Mouse (Mus musculus) embryo, embryonic 10 days (tissue): ENCODE measurements around the gene Gm17332.
"Not testable (repeated sequence)": the region's sequence is repeated elsewhere in the genome, so short reads cannot be mapped to it uniquely, and the experiment has no call there.

Source experiments
- DNase-seq: peaks from one replicate; pipeline ENCODE4 v3.0.0-alpha.2; 2015; ENCODE audit warnings: low spot score

Gene Gm17332

DNA sequence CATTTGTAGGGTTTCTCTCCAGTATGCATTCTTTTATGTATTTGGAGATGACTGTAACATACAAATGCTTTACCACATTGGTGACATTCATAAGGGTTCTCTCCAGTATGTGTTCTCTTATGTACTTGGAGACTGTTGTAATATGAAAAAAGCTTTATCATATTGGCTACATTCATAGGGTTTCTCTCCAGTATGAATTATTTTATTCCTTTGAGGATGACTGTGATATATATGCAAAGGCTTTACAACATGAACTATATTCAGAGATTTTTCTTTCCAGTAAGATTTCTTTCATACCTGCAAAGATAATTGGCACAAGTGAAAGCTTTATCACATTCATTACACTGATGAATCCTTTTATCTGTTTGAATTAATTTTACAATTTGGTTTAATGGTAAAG, at the start of gene Gm17332:
Gene Gm17332 (minus strand): TSS at position 101 of the 400 bp plus-strand sequence.
- DNase-seq = no peak

DNA sequence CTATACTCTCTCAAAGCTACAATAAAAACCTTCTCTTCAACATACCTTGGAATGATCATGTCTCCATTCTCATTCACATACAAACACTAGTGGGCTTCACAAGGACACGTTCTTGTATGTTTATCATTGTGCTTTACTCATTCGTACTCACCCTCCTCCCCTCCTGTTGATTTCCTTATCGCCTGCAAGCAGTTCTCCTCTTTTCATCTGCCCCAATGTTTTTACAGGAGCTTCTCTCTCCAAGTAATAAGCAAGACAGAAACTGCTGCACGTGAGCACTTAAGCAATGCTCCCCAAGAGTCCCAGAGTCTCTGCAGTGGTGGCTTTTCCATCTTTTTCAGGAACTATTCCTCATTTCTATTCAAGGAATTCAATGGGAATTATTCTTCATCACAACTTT, 47.7 kb upstream of the Gm17332 start:
- DNase-seq = no peak

- DNase-seq = no peak
Observed at GRCm38 (mm10) chr11:31225359-31225758, 43.1 kb upstream of the Gm17332 start.

DNA sequence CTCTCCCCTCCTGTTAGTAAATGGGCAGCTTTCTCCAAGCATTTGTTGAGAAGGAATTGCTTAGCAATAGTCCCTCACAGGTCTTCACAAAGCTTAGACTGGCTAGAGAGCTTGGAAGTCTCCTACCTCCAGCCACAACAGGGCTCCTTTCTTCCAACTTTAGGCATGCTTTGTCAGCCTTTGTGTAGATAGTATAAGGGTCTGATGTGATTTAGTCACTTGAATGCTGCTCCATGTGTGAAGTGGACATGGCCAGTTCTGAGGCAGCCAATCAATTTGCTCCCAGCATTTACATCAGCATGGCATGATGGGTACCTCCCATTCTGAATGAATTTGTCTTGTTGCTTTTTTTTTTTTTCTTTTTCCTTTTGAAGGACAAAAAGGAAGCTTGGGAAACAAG, 35.7 kb upstream of the Gm17332 start:
- DNase-seq = peak; percentile 5

GRCm38 (mm10) chr11:31195621-31196363, 13.5 kb upstream of the Gm17332 start:
- DNase-seq = peak; percentile 4

GRCm38 (mm10) chr11:31194761-31195160, 12.5 kb upstream of the Gm17332 start:
- no peak for DNase-seq

DNA sequence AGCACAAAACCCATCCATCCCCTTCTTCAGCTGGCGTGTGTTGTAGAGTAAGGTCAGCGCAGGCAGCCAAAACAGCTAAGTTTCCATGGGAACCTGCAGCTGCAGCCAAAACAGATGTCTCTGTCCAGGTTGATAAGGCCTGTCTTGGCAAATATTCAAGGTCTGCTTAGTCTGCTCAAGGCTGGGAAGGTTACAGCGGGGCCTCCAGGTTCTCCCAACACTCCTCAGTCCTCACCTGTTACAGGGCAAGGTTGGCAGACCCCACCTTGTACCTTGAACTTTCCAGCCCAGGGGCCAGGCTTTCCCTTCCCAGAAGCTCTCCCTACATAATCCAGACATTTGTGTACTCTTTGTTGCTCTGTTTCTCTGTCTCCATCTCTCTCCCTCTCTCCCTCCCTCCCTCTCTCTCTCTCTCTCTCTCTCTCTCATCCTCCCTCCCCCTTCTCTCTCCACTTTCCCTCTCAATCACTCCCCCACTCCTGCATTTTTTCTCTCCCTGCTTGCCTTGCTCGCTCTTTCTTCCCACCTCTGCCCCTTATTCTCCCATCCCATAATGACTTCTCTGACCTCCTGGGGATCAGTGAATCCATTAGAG, 12.1 kb downstream of the Gm17332 start:
- peak; percentile 35 for DNase-seq

- peak; percentile 51 for DNase-seq
Observed at GRCm38 (mm10) chr11:31169161-31170051, 12.9 kb downstream of the Gm17332 start.

GRCm38 (mm10) chr11:31168831-31169160, 13.5 kb downstream of the Gm17332 start:
- DNase-seq = no peak

- DNase-seq = no peak
Observed at GRCm38 (mm10) chr11:31157021-31157420, 25.2 kb downstream of the Gm17332 start.

- not testable (repeated sequence) for DNase-seq
Observed at GRCm38 (mm10) chr11:31138394-31138793, 43.9 kb downstream of the Gm17332 start.

DNA sequence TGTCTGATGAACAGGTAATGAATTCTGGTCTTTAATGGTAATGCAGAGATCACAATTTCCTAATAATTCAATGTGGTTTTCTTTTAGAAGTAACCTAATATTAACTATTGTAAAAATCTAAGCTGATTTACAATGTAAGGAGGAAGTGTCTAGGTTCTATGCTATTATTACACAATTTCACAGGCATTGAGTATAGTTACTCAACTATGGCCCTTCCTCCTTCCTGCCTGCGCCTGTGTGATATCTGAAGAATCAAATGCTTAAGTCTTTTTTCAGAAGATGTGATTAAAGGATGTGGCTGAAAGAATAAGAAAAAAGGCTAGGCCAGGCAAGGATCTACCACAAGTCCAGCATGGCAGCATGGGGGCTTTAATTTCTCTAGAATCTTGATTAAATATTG, 47.4 kb downstream of the Gm17332 start:
- DNase-seq = not testable (repeated sequence)

- DNase-seq = not testable (repeated sequence)
Observed at GRCm38 (mm10) chr11:31133726-31134125, 48.5 kb downstream of the Gm17332 start.
